Mouse (Mus musculus) forebrain, embryonic 12.5 days (tissue): ENCODE data around the gene Il17rb. TPM values are rescaled to one million over a fixed set of nuclear protein-coding genes. Genes with fewer than 3 reads are reported as not detected.

Experiments used
- ATAC-seq: fragments of 200-750 bp; cut with Nextera tagmentation; 2 replicates; pipeline ENCODE4 v1.8.0; 2017; ENCODE audit warnings: moderate TSS enrichment; ENCODE audit not compliant: low FRiP score
- H3K27ac ChIP-seq: fragments of 300-500 bp; sonication (generic); 2 replicates; pipeline ENCODE4 v1.5.1; 2016; ENCODE audit warnings: mild to moderate bottlenecking
- H3K27me3 ChIP-seq: fragments of 300-500 bp; sonication (generic); 2 replicates; pipeline ENCODE4 v1.6.1; 2016; ENCODE audit warnings: mild to moderate bottlenecking
- H3K36me3 ChIP-seq: fragments of 300-500 bp; sonication (generic); replicated peaks from 2 replicates; pipeline ENCODE4 v1.6.1; 2016; ENCODE audit warnings: mild to moderate bottlenecking
- H3K4me1 ChIP-seq: fragments of 300-500 bp; sonication (generic); 2 replicates; pipeline ENCODE4 v1.6.1; 2016
- H3K4me2 ChIP-seq: fragments of 300-500 bp; sonication (generic); 2 replicates; pipeline ENCODE4 v1.6.1; 2016; ENCODE audit warnings: mild to moderate bottlenecking, moderate library complexity
- H3K4me3 ChIP-seq: fragments of 300-500 bp; sonication (generic); replicated peaks from 2 replicates; pipeline ENCODE4 v1.5.1; 2016; ENCODE audit warnings: mild to moderate bottlenecking
- H3K9ac ChIP-seq: fragments of 300-500 bp; sonication (generic); 2 replicates; pipeline ENCODE4 v1.6.1; 2016; ENCODE audit warnings: mild to moderate bottlenecking
- H3K9me3 ChIP-seq: fragments of 300-500 bp; sonication (generic); 2 replicates; pipeline ENCODE4 v1.6.1; 2016
- WGBS: fragments of 180-500 bp; shearing (Covaris S2); methylation state at CpG from one replicate; pipeline ENCODE4 v1.1.7; 2016; 5-methylcytosine and 5-hydroxymethylcytosine counted together
- polyA plus RNA-seq: library from polyadenylated mRNA; unstranded; fragments of >200 nt; fragmentation: Nextera tagmentation; extraction: Ambion mirVana; gene quantifications from 2 replicates; pipeline ENCODE4 v1.2.1, GENCODE M21; 2016

Il17rb gene
- polyA plus RNA-seq, 1 experiment from 2014 or later: 1.1 TPM

DNA sequence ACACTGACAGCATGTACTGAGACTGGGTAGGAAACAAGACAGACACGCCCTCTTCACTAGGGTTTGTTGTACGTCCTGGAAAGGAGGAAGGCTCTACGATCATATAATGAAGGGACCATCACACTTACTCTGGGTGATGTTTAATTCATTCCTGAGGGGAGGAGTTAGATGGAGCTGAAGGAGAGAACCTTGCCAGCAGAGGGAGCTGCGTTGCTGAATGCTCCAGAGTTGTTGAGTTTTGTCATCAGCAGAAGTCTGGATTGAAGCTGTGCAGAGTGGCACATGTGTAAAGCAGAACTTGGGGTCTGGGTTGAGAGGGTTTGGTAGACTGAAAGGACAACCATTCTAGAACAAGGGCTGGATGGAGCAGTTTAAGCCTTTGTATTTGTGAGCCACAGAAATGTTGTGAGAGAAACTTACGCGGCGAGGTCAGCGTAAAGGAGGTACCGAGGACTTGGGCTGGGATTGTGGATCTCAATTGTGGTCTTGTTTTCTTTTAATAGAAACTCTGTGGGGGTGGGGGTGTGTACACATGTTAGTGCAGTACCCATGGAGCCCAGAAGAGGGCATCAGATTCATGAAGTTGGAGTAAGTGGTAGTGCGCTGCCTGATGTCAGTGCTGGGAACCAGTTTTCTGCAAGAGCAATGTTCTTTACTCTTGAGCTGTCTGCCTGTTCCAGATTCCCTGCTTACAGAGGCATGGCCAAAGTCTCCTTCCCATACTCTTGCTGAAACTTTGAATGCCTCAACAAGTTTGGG is 28.1 kb downstream of the Il17rb start:
- Histone ChIP-seq H3K4me3 (no peak overlapping the region), H3K36me3 (peaks cover 57% of the 10 kb centered on the region), H3K9ac (no peak overlapping the region), H3K4me1 (peaks cover 9% of the 10 kb centered on the region), H3K27ac (no peak overlapping the region), H3K27me3 (no peaks in the 10 kb centered on the region), H3K9me3 (no peaks in the 10 kb centered on the region), H3K4me2 (no peak overlapping the region)
- no peak for ATAC-seq
- 94% methylated on average over 10 of the region's 10 CpGs for WGBS

DNA sequence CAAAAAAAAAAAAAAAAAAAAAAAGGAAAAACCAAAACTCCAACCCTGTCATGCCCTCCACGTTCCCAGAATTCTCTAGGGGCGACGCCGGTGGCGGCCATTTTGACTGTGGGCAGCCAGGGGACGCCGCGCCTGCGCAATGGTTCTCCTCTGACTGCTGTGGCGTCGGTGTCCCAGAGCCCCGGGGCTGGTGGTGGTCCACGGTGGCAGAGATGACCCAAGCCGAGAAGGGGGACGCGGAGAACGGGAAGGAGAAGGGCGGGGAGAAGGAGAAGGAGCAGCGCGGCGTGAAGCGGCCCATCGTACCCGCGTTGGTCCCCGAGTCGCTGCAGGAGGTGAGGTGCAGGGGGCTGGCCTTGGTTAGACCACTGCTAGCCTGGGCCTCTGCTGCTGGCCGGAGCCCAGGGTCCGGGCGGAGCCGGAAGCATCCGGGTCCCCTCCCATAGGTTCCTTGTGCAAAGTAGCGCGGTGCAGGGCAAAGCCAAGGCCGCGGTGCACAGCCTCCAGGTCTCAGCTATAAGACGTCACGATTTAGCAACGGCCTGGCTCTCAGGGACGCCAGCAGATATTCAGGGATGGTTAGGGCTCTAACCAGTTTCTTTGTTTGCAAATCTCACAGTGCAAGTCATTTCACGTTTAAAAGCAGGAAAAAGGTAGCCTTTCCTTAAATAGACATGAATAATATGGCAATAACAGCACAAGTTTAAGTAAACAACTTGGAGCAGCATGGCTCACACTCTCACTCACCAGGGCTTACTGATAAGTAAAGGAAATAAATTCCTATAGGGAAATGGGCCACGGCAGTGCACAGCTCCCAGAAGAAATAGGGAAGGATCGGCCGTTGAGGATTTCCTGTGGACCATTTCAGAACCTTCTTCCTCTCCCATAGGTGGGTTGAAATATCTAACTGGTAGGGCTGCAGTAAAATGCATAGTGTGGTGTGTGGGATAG is 30.2 kb downstream of the Il17rb start, which contains the start of gene Actr8:
Gene Actr8, plus strand, starts transcription at position 84 of the 951 bp plus-strand sequence.
- Histone ChIP-seq H3K27ac (peak within 1 kb of the TSS; percentile 78), H3K36me3 (peaks cover 53% of the 10 kb centered on the region), H3K9me3 (no peaks in the 10 kb centered on the region), H3K9ac (peak within 1 kb of the TSS; percentile 74), H3K27me3 (no peaks in the 10 kb centered on the region), H3K4me1 (peaks cover 9% of the 10 kb centered on the region), H3K4me3 (peak within 1 kb of the TSS; percentile 61), H3K4me2 (peak within 1 kb of the TSS; percentile 62)
- ATAC-seq: peak; percentile 95
- WGBS: 3% methylated on average over 44 of the region's 44 CpGs

DNA sequence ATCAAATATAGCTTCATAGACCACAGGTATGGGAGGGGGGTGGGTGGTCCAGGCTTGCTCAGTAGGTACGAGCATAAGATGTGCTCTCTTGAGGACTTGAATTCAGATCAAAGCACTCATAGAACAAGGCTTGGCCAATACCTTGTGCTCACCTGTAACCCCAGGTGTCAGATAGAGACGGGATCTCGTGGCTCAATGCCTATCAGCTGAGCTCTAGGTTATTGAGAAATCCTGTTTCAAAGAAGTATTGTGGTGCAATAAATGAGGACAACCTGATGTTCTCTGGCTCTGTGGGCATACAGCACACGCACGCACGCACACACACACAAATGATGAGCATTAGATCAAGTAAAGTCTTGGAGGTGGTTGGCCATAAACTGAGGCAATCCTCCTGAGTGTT is 31.8 kb downstream of the Il17rb start:
- Histone ChIP-seq H3K4me3 (no peak overlapping the region), H3K4me1 (peaks cover 9% of the 10 kb centered on the region), H3K9ac (no peak overlapping the region), H3K36me3 (peaks cover 53% of the 10 kb centered on the region), H3K27me3 (no peaks in the 10 kb centered on the region), H3K27ac (no peak overlapping the region), H3K9me3 (no peaks in the 10 kb centered on the region), H3K4me2 (no peak overlapping the region)
- no peak for ATAC-seq
- 94% methylated on average over 6 of the region's 6 CpGs for WGBS

DNA sequence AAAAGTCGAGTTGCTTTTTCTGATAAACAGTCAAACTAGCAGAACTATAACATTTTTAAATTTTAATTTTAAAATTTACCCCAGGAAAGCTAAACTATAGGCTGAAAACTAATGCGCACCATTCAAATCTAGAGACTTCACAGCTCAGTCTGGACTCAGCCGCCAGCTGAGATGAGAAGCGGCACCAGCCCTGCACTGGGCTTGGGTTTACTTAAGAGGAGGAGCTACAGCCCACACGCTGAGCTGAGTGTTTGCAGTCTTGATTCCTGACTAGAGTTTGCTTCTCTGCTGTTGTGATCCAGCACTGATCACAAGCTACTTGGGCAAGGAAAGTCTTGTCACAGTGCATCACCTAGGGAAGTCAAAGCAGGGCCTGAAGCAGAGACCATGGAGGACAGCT is 36.7 kb downstream of the Il17rb start:
- Histone ChIP-seq H3K4me3 (no peak overlapping the region), H3K4me2 (no peak overlapping the region), H3K27me3 (no peaks in the 10 kb centered on the region), H3K9me3 (no peaks in the 10 kb centered on the region), H3K9ac (no peak overlapping the region), H3K27ac (no peak overlapping the region), H3K4me1 (peaks cover 27% of the 10 kb centered on the region), H3K36me3 (peaks cover 46% of the 10 kb centered on the region)
- WGBS: 91% methylated on average over 5 of the region's 5 CpGs
- no peak for ATAC-seq

DNA sequence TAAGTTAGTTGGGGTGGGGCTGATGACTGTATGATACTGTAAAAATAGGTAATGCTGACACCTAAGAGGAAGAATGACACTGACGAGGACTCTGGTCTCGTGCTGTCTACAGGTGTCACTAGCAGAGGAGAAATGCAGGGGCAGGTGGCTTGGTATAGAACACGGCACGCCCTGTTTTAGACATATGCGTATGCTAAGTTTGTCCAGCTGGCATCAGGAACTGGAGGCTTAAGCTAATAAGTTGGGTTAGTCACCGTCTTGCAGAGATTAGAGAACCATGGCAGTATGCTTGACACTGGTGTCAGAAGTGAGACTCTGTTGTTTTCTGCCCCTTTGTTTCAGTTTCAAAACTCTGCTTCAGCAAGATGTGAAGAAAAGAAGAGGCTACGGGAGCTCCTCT is 37.2 kb downstream of the Il17rb start:
- H3K27me3 ChIP-seq: no peaks in the 10 kb centered on the region
- peaks cover 27% of the 10 kb centered on the region for H3K4me1 ChIP-seq
- 94% methylated on average over 7 of the region's 7 CpGs for WGBS
- H3K4me3 ChIP-seq: no peak overlapping the region
- no peak overlapping the region for H3K9ac ChIP-seq
- H3K36me3 ChIP-seq: peaks cover 46% of the 10 kb centered on the region
- no peaks in the 10 kb centered on the region for H3K9me3 ChIP-seq
- H3K4me2 ChIP-seq: no peak overlapping the region
- no peak for ATAC-seq
- H3K27ac ChIP-seq: no peak overlapping the region

DNA sequence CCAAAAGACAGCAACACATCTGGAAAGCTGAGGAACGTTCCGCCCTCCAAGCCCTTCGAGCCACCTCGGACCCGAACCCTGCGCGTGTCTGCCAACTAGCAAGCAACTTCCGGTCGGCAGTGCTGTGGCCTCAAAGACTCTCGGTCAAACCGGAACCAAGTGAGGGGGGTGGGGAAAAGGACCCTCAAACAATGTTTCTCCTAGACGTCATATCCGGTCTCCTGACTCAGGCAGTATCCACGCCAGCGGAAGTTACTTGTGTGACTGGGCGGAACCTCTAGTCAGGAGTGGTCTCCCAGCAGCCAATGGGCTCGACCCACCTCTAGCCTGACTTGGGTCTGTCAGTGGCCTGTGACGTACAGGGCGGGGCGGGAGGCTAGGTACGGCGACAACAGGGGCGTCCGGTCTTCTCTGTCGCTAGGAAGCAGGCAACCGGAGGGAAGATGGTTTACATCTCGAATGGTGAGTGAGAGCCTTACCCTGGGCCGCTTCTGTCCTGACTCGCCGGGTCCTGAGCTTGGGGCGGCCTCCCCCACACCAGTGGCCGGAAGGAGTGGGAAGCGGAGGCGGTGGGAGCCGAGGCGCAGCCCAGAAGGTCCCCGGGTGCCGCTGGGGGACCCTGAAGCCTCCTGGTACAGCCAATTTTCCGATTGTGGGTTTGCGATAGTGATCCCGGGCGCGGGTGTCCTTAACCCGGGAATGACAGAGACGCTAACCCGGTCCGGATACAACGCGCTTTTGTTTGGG is 40.4 kb downstream of the Il17rb start, which contains the start of gene Selenok:
Gene Selenok, plus strand, starts transcription at position 234 of the 747 bp plus-strand sequence.
- H3K4me2 ChIP-seq: peak within 1 kb of the TSS; percentile 73
- ATAC-seq: peak; percentile 100

DNA sequence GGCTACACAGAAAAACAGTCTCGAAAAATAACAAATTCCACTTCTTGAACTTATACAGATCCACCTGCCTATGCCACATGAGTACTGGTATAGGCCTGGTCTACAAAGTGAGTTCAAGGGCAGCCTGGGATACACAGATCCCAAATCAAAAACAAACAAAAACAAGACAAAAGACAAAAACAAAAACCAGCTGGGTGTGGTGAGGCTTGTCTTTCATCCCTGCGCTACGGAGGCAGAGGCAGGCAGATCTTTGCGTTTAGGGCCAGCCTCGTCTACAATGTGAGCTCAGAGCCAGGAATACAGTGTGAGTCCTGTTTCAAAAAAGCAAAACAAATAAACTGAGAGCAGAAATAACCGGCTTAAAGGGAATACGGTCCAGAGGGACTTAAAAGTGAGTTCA is 41.1 kb downstream of the Il17rb start:
- peaks cover 19% of the 10 kb centered on the region for H3K36me3 ChIP-seq

More for the DNA sequence above, 40.4 kb downstream of the Il17rb start, which contains the start of gene Selenok:
- Histone ChIP-seq H3K36me3 (peaks cover 25% of the 10 kb centered on the region), H3K27me3 (no peaks in the 10 kb centered on the region), H3K27ac (peak within 1 kb of the TSS; percentile 70), H3K9ac (peak within 1 kb of the TSS; percentile 76), H3K9me3 (no peaks in the 10 kb centered on the region), H3K4me1 (peaks cover 27% of the 10 kb centered on the region), H3K4me3 (peak within 1 kb of the TSS; percentile 71)
- WGBS: under 1% methylated on average over 49 of the region's 49 CpGs

DNA sequence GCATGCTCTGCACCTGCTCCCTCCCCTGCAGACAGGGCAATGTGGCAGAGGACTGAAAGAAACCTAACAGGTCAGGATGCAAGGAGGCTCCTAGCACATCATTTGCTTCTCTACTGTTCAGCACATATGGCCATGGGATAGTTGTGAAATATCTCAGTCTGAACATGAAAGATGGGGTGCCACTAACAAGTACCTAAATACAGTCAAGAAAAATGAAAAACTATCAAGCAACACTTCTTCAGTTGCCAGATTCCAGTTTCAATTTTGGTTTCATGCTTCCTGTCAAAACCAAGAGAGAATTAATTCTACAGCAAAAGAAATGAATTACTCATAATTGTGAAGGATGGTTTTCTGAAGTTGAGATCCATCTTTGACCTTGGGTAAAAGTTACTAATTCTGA is 51.3 kb downstream of the Il17rb start:
- no peak overlapping the region for H3K27ac ChIP-seq

More for the DNA sequence above, 41.1 kb downstream of the Il17rb start:
- peak overlapping the region; percentile 53; the same call in 1 of the 2 replicates for H3K27ac ChIP-seq
- peak; percentile 7; the same call in 1 of the 2 replicates for ATAC-seq
- peak overlapping the region; percentile 63 for H3K4me2 ChIP-seq
- WGBS: 62% methylated on average over 7 of the region's 7 CpGs
- peaks cover 27% of the 10 kb centered on the region for H3K4me1 ChIP-seq
- peak overlapping the region; percentile 33; the same call in 1 of the 2 replicates for H3K9ac ChIP-seq
- H3K9me3 ChIP-seq: no peaks in the 10 kb centered on the region
- H3K4me3 ChIP-seq: peak overlapping the region; percentile 71
- H3K27me3 ChIP-seq: no peaks in the 10 kb centered on the region

DNA sequence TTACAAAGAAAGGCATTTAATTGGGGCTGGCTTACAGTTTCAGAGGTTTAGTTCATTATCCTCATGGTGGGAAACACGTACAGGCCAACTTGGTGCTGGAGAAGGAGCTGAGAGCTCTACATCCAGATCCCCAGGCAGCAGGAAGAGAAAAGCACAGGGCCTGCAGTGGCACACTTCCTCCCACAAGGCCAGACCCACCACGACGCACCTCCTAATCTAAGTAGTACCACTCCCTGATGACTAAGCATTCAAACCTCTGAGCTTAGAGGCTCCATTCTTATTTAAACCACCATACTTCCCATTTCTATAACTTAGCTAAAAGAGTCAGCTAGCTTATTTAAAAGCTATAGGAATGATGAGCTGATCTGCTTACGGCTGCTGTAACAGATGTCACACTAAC is 57.9 kb downstream of the Il17rb start:
- no peak overlapping the region for H3K4me2 ChIP-seq
- no peaks in the 10 kb centered on the region for H3K27me3 ChIP-seq
- ATAC-seq: no peak
- no peak overlapping the region for H3K4me3 ChIP-seq
- 85% methylated on average over 4 of the region's 4 CpGs for WGBS
- no peaks in the 10 kb centered on the region for H3K4me1 ChIP-seq
- H3K36me3 ChIP-seq: no peaks in the 10 kb centered on the region
- H3K9me3 ChIP-seq: no peaks in the 10 kb centered on the region
- H3K9ac ChIP-seq: no peak overlapping the region
- no peak overlapping the region for H3K27ac ChIP-seq

More for the DNA sequence above, 51.3 kb downstream of the Il17rb start:
- no peak overlapping the region for H3K4me2 ChIP-seq
- no peaks in the 10 kb centered on the region for H3K4me1 ChIP-seq
- no peak overlapping the region for H3K9ac ChIP-seq
- no peaks in the 10 kb centered on the region for H3K36me3 ChIP-seq
- no peak overlapping the region for H3K4me3 ChIP-seq
- H3K27me3 ChIP-seq: no peaks in the 10 kb centered on the region
- ATAC-seq: no peak
- no peaks in the 10 kb centered on the region for H3K9me3 ChIP-seq

DNA sequence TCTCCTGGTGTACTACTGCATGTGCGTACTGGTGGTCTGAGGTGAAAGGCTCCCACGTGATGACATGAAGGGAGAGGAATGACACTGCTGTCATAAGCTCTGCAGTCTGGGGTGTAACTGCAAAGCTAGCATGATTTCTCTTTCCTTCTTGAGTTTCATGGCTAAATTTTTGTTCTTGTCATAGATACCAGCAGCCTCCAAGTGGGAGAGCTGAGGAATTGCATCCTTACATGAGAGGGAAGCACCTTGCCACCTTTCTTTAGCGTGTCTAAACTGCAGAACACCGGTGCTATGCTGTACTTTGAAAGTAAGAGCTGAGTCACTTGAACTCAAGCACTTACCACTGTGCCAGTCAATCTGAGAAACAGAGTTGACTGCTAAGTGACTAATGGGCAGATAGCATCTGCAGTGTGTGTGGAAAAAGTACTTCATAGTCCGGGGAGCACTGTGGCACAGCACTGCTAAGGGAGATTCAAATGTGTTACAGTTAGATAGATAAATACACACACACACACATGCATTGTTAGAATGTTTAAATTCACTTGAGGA is 61.9 kb downstream of the Il17rb start:
- no peak overlapping the region for H3K4me2 ChIP-seq
- WGBS: 79% methylated on average over 5 of the region's 5 CpGs
- H3K4me1 ChIP-seq: no peaks in the 10 kb centered on the region
- H3K27me3 ChIP-seq: 0 out of 2 replicates have a peak, but pooled peaks cover 5% of the 10 kb centered on the region
- no peak overlapping the region for H3K9ac ChIP-seq
- no peak overlapping the region for H3K27ac ChIP-seq
- no peaks in the 10 kb centered on the region for H3K36me3 ChIP-seq
- no peak overlapping the region for H3K4me3 ChIP-seq
- H3K9me3 ChIP-seq: no peaks in the 10 kb centered on the region
- ATAC-seq: no peak
